Mouse (Mus musculus): ENCODE results near the gene 1700069L16Rik. TPM values are rescaled to one million over a fixed set of nuclear protein-coding genes. Genes with fewer than 3 reads are reported as not detected.
A peak's percentile ranks its signal among the peaks of the same experiment; 100 is the strongest.

1700069L16Rik gene
- polyA plus RNA-seq (2017; shearing (Covaris generic)) = not detected

- ATAC-seq = no peak
These were observed at the start of gene 1700069L16Rik for GRCm38 (mm10) chr5:113724446-113724845. 1700069L16Rik (minus strand) TSS chr5:113724772.

GRCm38 (mm10) chr5:113773664-113774063 is 49.1 kb upstream of the 1700069L16Rik start:
- ATAC-seq = peak; percentile 45

DNA sequence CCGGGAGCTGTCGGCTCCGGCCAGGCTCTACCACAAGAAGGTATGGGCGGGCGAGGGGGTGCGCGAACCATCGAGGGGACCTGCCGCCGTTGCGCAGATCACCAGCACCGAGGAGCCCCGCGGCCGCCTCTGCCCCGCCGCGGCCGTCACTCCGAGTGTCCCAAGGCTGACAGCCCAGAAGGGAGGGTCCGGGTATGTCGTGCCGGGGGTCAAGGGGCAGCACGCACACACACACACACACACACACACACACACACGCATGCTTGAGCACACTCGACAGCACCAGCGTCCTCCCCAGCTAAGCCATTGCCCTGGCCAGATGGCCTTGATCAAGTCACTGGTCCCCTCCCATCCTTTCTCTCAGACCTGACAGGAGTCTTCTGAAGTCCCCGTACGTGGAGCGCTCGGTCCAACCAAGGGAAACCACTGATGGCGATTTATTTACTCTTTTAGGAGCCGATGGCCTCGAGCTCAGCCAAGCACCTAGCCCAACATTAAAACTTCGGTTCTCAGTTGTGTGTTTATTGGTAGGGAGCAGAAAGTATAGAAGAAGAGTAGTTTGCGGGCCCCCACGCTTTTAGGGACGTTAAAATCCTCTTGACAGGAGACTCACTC is 48.4 kb upstream of the 1700069L16Rik start:
- ATAC-seq = no peak

DNA sequence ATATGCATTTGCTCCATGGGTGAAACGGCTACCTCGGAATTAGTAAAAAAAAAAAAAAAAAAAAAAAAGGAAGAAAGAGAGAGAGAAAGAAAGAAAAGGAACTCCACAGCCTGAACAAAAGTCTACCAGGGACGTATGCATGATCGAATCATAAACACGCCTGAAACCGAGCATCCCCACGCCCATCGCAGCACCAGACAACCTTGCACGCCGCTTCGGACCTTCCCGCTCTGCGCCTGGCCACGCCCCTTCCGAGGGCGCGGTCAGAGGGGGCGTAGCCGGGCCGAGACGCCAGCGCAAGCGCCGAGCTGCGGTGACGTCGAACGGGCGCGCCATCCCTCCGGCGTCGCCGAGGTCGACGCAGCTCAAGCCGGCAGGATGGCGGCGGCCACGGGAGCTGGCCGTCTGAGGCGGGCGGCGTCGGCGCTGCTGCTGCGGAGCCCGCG is 47.9 kb upstream of the 1700069L16Rik start, which contains the start of the genes Sart3 and Iscu:
TSS of gene Sart3 (minus strand) at position 61 of the 446 bp plus-strand sequence.
TSS of gene Iscu (plus strand) at position 299 of the 446 bp plus-strand sequence.
- peak; percentile 78 for ATAC-seq

GRCm38 (mm10) chr5:113771213-113772162 is 46.9 kb upstream of the 1700069L16Rik start:
- ATAC-seq = peak; percentile 67

GRCm38 (mm10) chr5:113768806-113769205 is 44.2 kb upstream of the 1700069L16Rik start:
- no peak for ATAC-seq

GRCm38 (mm10) chr5:113765641-113766526 is 41.3 kb upstream of the 1700069L16Rik start:
- ATAC-seq = no peak

DNA sequence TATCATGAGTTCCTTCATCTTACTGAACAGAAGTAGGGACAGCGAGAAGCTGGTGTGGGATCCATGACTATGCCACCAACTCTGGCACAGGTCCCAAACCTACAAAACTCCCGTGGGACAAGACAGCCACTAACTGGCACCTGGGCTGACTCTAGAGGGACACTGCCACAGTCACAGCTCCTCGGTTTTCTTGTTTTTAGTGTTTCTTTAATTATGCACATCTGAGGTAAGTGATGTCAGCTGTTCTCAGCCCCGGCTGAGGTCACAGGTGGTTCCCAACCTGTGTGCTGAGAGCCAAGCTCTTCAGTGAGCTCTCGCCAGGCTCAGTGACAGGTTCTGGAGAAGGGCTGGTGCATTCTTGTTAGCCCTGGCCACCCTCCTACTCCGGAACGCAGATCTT is 39.9 kb upstream of the 1700069L16Rik start:
- ATAC-seq = no peak

GRCm38 (mm10) chr5:113761585-113761984 is 37.0 kb upstream of the 1700069L16Rik start:
- ATAC-seq = no peak

DNA sequence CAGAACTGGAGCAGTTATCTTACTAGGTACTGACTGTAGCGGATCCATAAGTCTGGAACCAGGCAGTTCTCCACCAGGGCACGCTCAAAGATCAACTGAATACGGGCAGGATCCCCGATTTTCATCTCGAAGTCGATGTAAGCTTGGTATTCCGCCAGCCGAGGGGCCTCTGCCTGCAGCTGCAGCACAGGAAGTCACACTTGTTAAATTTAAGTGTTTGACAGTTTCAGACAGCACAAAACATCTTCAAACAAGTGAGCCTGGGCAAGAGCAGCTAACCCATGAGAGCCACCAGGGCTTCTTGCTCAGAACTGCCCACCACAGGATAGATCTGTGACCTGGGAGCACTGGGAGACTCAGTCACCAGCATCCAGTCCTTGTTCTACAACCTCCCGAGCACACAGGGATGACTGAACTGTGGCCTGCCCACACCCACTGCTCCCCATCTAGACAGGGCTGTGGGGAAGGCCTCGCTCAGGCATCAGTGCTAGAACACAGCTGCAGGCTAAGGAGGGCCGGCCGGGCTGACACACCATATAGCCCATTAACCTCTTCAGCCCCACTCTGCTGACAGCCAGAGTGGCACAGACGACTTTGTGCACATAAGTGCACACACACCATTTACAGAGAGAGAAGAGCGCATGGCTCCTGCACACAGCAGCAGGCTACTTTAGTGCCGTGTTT is 30.9 kb upstream of the 1700069L16Rik start:
- no peak for ATAC-seq

- ATAC-seq = no peak
These were observed 27.1 kb upstream of the 1700069L16Rik start for GRCm38 (mm10) chr5:113751521-113752157.

DNA sequence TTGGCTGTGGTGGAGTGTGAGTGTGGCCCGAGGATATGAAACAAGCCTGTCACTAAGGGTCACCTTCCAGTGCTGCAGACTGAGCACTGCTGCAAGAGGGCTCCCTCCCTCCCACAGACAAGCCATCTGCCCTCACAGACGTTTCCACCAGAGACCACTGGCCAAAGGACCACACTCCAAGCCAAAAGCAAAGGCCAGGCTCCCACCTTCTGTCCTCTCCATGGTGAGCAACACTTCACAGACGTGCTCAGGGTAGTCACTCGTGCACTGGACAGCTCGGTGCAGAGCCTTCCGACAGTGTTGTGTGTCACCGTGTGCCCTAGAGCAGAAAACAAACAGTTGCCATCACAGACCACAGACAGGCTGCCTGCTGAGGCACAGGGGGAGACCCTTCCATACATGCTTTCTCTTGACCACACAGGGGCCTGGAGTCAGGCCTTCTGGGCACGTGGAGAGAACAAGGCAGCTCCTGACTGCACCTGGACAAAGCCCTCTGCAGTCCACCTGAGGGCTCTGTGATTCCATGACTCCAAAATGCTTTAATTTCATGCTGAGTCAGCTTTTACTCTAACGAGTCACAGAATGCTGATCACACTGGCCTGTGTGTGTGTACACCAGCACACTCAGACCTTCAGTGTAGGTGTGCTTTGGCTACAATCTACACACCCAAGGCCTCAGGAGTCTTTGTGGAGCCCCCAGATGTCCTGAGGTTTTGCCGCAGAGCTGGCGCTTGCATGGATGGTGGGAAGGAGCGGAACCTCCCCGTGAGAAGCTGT is 24.2 kb upstream of the 1700069L16Rik start:
- no peak for ATAC-seq

DNA sequence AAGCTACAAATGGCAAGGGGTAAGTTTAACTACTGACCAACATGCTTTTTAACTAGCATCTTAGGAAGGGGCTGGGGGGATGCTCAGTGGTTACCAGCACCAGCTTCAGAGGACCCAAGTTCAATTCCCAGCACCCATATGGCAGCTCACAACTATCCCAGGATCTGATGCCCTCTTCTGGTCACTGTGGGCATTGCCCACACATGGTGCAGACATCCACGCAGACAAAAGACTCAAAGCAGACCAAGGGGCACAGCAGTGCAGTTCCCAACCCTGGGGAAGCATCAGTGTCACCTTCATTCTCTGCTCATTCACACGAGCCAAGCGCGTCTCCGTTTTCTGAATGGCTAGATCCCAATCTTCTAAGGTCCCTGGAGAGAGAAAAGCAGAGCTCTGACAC is 23.1 kb upstream of the 1700069L16Rik start:
- no peak for ATAC-seq

GRCm38 (mm10) chr5:113737607-113738237 is 13.2 kb upstream of the 1700069L16Rik start:
- no peak for ATAC-seq

DNA sequence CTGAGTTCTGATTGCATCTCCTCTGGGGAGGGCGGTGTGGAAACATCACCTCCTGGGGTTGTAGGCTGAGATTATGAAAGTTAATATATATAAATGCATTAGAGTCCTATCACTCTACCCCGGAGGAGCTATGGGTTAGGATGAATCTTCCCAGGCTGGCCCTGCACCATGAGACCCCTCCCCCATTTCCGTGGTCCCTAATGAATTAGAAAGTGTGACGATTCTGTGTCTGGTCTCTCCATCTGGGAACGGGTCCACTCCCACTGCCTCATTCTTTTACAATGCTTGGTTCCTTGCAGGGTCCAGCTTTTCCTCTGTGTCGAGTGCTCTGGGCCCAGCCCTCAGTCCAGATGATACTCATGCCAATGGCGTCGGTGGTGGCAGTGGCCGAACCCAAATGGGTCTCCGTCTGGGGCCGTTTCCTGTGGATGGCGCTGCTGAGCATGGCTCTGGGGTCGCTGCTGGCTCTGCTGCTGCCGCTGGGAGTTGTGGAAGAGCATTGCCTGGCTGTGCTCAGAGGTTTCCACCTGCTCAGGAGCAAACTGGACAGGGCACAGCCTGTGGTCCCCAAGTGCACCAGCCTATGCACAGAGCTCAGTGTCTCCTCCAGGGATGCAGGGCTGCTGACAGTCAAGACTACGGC is 12.1 kb upstream of the 1700069L16Rik start:
- ATAC-seq = no peak

GRCm38 (mm10) chr5:113736113-113736502 is 11.5 kb upstream of the 1700069L16Rik start:
- ATAC-seq = peak; percentile 2

GRCm38 (mm10) chr5:113735345-113736112 is 11.0 kb upstream of the 1700069L16Rik start, which contains the start of gene Ficd:
Ficd (plus strand) TSS chr5:113735803.
- peak; percentile 98 for ATAC-seq

- ATAC-seq = no peak
These were observed 10.4 kb upstream of the 1700069L16Rik start for GRCm38 (mm10) chr5:113735023-113735344.

DNA sequence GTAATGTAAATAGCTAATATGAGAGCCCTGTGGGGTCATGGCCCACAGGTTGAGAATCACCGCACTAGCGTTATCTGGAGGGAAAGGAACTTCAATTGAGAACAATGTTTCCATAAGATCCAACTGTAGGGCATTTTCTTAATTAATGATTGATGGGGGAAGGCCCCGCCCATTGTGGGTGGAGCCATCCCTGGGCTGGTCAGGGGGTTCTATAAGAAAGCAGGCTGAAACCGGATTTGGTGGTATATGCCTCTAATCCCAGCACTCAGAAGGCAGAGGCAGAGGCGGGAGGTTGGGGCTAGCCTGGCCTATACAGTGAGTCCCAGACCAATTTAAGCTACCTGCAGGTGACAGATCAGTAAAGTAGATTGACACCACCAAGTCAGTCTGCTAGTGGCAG is 9.8 kb upstream of the 1700069L16Rik start:
- ATAC-seq = no peak

All from inflammation-experienced regulatory T-cells, adult 6 months (primary cell).